Mouse (Mus musculus) right cerebral cortex, adult 2 months (tissue): ENCODE measurements around the gene Nif3l1.

Experiments
- DNase-seq, 2 experiments: peaks; one replicate each; pipeline ENCODE4 v3.0.0; 2021 to 2022; ENCODE audit warnings: low spot score in 2 of 2

Nif3l1 gene

DNA sequence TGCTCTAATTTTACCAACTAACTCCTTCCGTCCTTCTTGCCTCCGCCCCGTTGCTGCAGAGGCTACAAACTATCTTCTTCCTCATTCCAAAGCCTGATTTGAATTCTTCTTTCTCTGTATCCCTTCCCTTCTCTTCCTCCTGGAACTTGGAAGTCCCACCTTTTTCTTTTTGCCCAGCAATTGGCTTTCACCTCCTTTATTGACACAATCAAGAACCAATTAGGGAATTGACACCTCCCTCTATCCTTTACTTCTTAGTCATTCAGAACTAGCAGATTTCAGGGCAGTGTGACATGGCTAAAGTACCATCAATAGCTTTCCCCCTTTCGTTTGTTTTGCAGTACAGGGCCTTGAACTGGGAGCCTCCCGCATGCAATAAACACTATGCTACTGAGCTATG, 13.2 kb downstream of the Nif3l1 start:
- DNase-seq, result no peak

DNA sequence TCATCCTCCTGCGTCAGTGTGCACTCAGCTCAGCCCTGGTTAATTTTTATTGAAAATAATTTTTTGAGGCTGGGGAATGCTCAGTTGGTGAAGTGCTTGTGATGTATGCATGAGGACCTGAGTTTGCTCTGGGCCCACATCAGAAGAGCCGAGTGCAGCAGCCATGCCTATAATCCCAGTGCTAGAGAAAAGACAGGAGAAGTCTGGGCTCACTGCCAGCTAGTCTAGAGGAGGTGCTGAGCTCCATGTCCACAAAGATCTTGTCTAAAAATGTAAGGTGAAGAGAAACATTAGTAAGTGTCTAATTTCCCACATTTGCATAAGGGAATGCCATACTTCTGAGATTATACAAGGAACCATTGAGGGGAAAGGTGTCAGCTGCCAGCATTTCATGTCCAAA, 13.9 kb downstream of the Nif3l1 start:
- DNase-seq, result peak in 1 of 2 experiments; percentile 28

- no peak for DNase-seq
These were observed 15.6 kb downstream of the Nif3l1 start for GRCm38 (mm10) chr1:58460566-58460965.

DNA sequence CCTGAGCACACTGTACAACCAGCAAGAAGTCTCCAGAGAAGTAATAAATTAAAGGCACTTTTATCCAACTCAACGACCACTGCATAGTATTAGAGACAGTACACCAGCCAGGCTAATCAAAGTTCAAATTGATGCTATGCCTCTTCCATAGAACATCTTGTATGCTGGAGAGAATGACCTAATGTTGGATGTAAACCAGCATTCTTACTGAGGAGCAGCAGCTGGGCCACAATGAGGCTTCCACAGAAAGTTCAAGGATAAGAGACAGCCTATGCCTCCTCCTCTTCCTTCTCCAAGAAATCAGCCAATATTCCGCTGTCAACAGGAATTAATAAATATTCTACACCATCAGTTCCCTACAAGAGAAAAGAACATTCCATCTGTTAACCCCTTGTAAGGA, 19.0 kb downstream of the Nif3l1 start:
- no peak for DNase-seq

DNA sequence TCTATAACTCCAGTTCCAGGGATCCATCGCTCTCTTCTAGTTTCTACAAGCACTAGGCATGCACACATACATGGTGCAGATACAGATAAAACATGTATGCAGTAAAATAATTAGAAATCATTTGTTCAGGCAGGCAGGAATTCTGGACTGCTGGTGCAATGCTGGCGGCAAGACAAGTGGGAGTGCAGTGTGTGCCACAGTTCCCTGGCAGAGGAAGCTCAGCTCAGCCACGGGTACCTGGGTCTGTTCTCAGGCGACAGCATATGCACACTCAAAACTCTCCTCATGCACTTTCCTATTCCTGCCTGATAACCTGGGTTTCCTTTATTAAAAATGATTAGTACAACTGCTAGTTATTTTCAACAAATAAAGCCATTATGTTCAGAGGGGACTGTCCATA, 20.1 kb downstream of the Nif3l1 start:
- DNase-seq, result no peak

GRCm38 (mm10) chr1:58465561-58465960, 20.6 kb downstream of the Nif3l1 start:
- no peak for DNase-seq

GRCm38 (mm10) chr1:58475662-58476061, 30.7 kb downstream of the Nif3l1 start:
- no peak for DNase-seq

DNA sequence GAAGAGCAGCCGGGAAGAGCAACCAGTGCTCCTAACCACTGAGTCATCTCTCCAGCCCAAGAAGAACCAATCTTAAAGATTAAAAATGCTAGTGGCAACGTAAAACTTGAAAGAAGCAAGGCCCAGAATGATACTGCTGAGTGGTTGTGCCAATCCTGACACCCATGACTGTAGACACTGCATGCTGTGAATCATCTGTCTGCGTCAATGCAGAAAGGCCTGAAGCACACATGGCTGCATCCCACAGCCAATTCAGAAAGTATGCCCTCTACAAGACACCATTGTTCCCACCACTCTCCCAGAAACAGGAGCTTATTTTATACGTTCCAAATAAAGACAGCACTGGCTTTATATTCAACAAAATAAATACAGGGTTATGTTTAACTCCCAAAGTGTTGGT, 37.7 kb downstream of the Nif3l1 start:
- no peak for DNase-seq

DNA sequence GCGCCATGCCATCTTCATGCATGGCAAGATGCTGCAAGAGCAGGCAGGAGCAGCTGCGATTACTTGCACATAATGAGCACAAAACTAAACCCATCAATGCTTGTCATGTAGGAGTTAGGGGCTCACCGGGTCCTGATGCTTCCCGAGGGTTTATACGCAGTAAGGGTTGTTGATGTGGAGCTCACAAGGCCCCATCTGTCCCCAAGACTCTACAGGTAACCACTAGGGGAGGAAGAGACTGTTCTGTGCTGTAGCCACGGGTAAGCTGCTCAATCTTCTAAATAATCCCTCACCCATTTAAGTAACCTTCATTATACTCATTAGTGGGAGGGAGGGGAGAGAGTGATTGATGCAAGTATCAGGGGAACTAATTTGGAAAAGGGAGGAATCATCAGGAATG, 50.7 kb downstream of the Nif3l1 start:
- DNase-seq, result no peak

DNA sequence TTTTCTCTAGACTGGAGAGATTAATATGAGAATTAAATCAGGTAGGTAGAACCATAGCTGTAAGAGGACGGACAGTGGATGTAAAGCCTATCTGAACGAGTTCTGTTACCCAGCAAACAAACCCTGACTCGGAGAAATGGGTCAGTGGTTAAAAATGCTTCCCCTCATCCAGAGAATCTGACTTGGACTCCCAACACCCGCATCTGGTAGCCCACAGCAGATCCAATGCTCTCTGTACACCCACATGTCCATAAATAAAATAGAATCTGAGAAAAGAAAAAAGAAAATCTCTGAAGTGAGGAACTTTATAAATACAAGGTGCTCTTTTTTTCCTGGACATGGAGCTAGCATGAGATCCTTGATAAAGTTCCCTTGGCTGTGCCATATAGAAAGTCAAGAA, 52.7 kb downstream of the Nif3l1 start:
- DNase-seq, result no peak

- DNase-seq, result no peak
These were observed 53.8 kb downstream of the Nif3l1 start for GRCm38 (mm10) chr1:58498758-58499157.

GRCm38 (mm10) chr1:58503134-58503533, 58.2 kb downstream of the Nif3l1 start:
- no peak for DNase-seq

- no peak for DNase-seq
These were observed 58.9 kb downstream of the Nif3l1 start for GRCm38 (mm10) chr1:58503793-58504370.

- peak; percentile 92 for DNase-seq
These were observed 59.8 kb downstream of the Nif3l1 start, which contains the start of gene Orc2 for GRCm38 (mm10) chr1:58504577-58505254. Gene Orc2 (minus strand): TSS chr1:58505109.

DNA sequence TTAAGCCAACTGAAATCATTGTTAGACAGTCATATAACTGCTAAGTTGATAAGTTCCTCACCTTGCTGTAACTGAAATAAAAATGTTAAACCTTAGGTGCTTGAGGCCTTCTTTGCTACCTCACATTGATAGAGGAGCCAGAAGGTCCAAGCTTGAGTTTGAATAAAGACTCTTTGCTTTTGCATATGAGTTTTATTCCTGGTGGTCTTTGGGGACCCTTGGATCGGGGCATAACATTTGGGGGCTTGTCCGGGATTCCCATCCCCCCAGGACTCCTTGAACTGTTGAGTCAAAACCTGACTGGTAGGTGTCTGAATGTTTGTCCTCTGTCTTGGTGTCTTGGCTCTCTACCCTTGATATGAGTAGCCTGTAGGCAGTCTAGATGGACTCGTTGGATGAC, 62.3 kb downstream of the Nif3l1 start:
- no peak for DNase-seq
